Comparison of ENCODE assay signal across 8 mouse cellular contexts in the genomic region with DNA sequence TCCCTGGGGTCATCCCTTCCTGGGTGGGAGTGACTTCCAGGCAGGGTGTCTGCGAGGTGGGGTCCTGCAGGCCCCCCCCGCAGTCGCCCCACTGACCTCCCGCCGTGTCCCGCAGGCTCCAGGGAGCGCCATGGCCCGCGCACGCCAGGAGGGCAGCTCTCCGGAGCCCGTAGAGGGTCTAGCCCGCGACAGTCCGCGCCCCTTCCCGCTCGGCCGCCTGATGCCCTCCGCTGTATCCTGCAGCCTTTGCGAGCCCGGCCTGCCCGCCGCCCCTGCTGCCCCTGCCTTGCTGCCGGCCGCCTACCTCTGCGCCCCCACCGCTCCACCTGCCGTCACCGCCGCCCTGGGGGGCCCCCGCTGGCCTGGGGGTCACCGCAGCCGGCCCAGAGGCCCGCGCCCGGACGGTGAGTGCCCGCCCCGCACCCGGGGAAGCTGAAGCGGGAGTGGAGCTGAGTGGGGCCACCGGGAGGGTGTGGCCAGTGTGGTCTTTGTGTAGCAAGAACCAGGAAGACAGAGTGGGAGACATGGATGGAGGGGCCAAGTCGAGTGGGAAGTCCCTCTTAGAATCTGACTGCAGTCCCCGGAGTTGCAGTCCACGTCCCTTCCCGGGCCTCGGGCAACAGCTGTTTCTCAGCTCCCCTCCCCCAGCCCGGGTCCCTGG. TPM values are rescaled to one million over a fixed set of nuclear protein-coding genes. Genes with fewer than 3 reads are reported as not detected.
DNase-seq lines count a peak whose midpoint lies in the region; ATAC-seq lines count a peak whose summit lies in the region.

No protein-coding gene starts in this region.

- WGBS in kidney, embryonic 15.5 days: under 1% methylated on average over 49 of the region's 49 CpGs

- peak overlapping the region; percentile 93 for H3K9ac ChIP-seq in kidney, embryonic 15.5 days

- peak; percentile 33 for DNase-seq in left cerebral cortex, postnatal 4 days
- DNase-seq in left cerebral cortex, adult 8-10 months (ENCODE audit: low spot score in 2 of 2): no peak
- DNase-seq in cerebellum, postnatal 10 days: peak; percentile 59 to 66
- DNase-seq in heart, adult 8-10 months (ENCODE audit: low spot score): peak; percentile 69
- DNase-seq in lung, postnatal 14 days: peak; percentile 53
- DNase-seq in spleen, postnatal 4 days (ENCODE audit: low spot score in 2 of 2): peak; percentile 37 to 77
- no peak for DNase-seq in right cerebral cortex, postnatal 14 days

- H3K4me2 ChIP-seq in kidney, embryonic 15.5 days: peak overlapping the region; percentile 100

- peaks cover 68% of the 10 kb centered on the region for H3K4me1 ChIP-seq in kidney, embryonic 15.5 days

- ATAC-seq in kidney, embryonic 15.5 days (replicated peaks; ENCODE audit: low FRiP score): peak; percentile 3; the same call in 1 of the 2 replicates

- intact Hi-C loops in left cerebral cortex, postnatal 4 days (cut with DNase I): no loop called here

- peaks cover 5% of the 10 kb centered on the region; the same call in 1 of the 2 replicates for H3K36me3 ChIP-seq in kidney, embryonic 15.5 days

- peak overlapping the region; percentile 99 for H3K27ac ChIP-seq in kidney, embryonic 15.5 days

- H3K9me3 ChIP-seq in kidney, embryonic 15.5 days (replicated peaks): no peaks in the 10 kb centered on the region

- H3K27me3 ChIP-seq in kidney, embryonic 15.5 days: no peaks in the 10 kb centered on the region

- peak overlapping the region; percentile 85 for H3K4me3 ChIP-seq in kidney, embryonic 15.5 days (replicated peaks)

RNA-seq across cellular contexts. Expression of gene Bbc3, which starts 3.9 kb away (rescaled TPM):
- 10 to 100 TPM; 45.7 to 51.8 TPM for total RNA-seq in left cerebral cortex, postnatal 4 days (2021)
- 10 to 100 TPM in 3 of 4 experiments, 1 to 10 TPM in 1; 9.2 to 15.8 (median 12.0) TPM for total RNA-seq in left cerebral cortex, adult 8-10 months (2022)
- 1 to 10 TPM; 2.8 to 5.1 (median 4.4) TPM for total RNA-seq in heart, adult 8-10 months (2022)
- 12.3 and 12.4 TPM in 2 replicates for polyA plus RNA-seq in kidney, embryonic 15.5 days (2015; fragmentation: Nextera tagmentation; extraction: Ambion mirVana)

RNA-seq across cellular contexts. Expression of gene Ccdc9, which starts 25.5 kb away (rescaled TPM):
- 10 to 100 TPM; 86.2 to 91.5 TPM for total RNA-seq in left cerebral cortex, postnatal 4 days (2021)
- 100 to 1,000 TPM in 1 of 4 experiments, 10 to 100 TPM in 3; 80.6 to 105 (median 83.6) TPM for total RNA-seq in left cerebral cortex, adult 8-10 months (2022)
- 10 to 100 TPM; 33.2 to 48.1 (median 38.1) TPM for total RNA-seq in heart, adult 8-10 months (2022)
- 28.9 and 33.0 TPM in 2 replicates for polyA plus RNA-seq in kidney, embryonic 15.5 days (2015; fragmentation: Nextera tagmentation; extraction: Ambion mirVana)

RNA-seq across cellular contexts. Expression of gene Inafm1, which starts 38.7 kb away (rescaled TPM):
- total RNA-seq in left cerebral cortex, postnatal 4 days (2021): 10 to 100 TPM; 42.8 to 46.5 TPM
- 10 to 100 TPM; 34.6 to 36.9 (median 36.6) TPM for total RNA-seq in left cerebral cortex, adult 8-10 months (2022)
- 10 to 100 TPM; 12.3 to 18.1 (median 14.4) TPM for total RNA-seq in heart, adult 8-10 months (2022)
- polyA plus RNA-seq in kidney, embryonic 15.5 days (2015; fragmentation: Nextera tagmentation; extraction: Ambion mirVana): 16.4 and 19.5 TPM in 2 replicates

RNA-seq across cellular contexts. Expression of gene C5ar1, which starts 52.8 kb away (rescaled TPM):
- total RNA-seq in left cerebral cortex, postnatal 4 days (2021): 1 to 10 TPM in 1 of 2 experiments, under 1 TPM in 1; 0.97 to 1.8 TPM
- total RNA-seq in left cerebral cortex, adult 8-10 months (2022): 1 to 10 TPM in 2 of 4 experiments, under 1 TPM in 2; 0.46 to 3.4 (median 1.7) TPM
- total RNA-seq in heart, adult 8-10 months (2022): 1 to 10 TPM; 4.1 to 5.5 (median 5.1) TPM
- polyA plus RNA-seq in kidney, embryonic 15.5 days (2015; fragmentation: Nextera tagmentation; extraction: Ambion mirVana): 2.5 and 3.7 TPM in 2 replicates

Comparison
In these comparisons a context has a peak if more than half of its experiments do, and no peak if none do; other contexts are left out.
1. DNase-seq: peak in left cerebral cortex, postnatal 4 days (single experiment), cerebellum, postnatal 10 days (2 of 2), heart, adult 8-10 months (single experiment), lung, postnatal 14 days (single experiment) and spleen, postnatal 4 days (2 of 2); none in left cerebral cortex, adult 8-10 months (0 of 2) and right cerebral cortex, postnatal 14 days (single experiment).